Mouse (Mus musculus) MEL (cell line): ENCODE measurements around the gene Pnpla1.

Experiments
- GATA1 ChIP-seq: IDR thresholded peaks from 2 replicates; pipeline ENCODE4 v1.6.1; 2011; ENCODE audit warnings: low read depth, low read length, improper control_type of control experiment
- MAZ ChIP-seq: IDR thresholded peaks from 2 replicates; pipeline ENCODE4 v1.6.1; 2012; ENCODE audit warnings: low read depth, mild to moderate bottlenecking, inconsistent platforms, low read length, improper control_type of control experiment
- POLR2A ChIP-seq, 2 experiments: IDR thresholded peaks; 2 replicates each; pipeline ENCODE4 v1.6.1; 2011 to 2012; ENCODE audit warnings: low read length in 2 of 2, mild to moderate bottlenecking in 2 of 2, control low read depth in 1 of 2, improper control_type of control experiment in 1 of 2, low read depth in 1 of 2, moderate library complexity in 1 of 2; ENCODE audit not compliant: control insufficient read depth in 1 of 2, insufficient read depth in 1 of 2, poor library complexity in 1 of 2

DNA sequence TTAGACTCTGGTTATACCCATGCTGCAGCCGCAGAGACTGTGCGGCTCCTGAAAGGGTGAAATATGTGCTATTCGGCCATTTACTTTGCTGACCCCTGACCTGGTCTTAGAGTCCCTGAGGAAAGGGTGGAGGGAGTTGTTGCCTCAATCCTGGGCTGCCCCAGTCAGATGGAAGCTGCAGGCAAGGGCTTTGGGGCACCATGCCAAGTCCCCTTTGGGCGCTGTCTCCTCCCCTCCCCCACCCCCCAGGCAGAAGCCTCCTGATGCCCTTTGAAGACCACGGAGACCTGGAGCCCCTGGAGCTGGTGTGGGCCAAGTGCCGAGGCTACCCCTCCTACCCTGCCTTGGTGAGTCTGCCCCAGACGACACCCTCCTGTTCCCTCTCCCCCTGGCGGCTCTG, 27.1 kb upstream of the Pnpla1 start:
- TF ChIP-seq GATA1 (no peak), POLR2A (IDR thresholded peaks at IDR 0.05; ENCODE audit: control insufficient read depth in 1 of 2, insufficient read depth in 1 of 2, low read depth in 1 of 2, low read length in 2 of 2, poor library complexity in 1 of 2) (no peak), MAZ (no peak)
